Mouse (Mus musculus): Measurements from ENCODE around the gene Ergic1. TPM values are rescaled to one million over a fixed set of nuclear protein-coding genes. Genes with fewer than 3 reads are reported as not detected.

Ergic1 gene
- polyA plus RNA-seq, 1 experiment, result 37.2 TPM

DNA sequence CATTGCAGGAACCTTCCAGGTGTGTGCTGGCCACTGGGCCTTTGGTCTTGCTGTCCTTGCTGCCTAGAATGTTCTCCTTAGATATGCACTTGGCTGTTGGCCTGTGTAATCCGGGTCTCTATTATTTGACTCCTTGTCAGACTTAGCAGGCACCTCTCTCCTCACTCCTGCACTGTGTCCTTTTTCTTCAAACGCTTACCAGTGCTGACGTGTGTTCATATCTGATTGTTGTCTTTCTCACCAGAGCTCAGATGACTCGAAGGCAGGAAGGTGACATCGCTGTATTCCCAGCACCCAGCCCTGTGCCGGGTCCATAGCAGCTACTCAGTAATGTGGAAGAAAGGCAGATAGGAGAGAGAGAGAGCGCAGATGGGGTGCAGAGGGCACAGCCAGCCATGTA is 33.7 kb downstream of the Ergic1 start:
- peak overlapping the region; percentile 26 for H3K27ac ChIP-seq (ENCODE audit: insufficient read depth, low read depth, low read length)
- H3K4me1 ChIP-seq (ENCODE audit: control insufficient read depth, insufficient read depth, low read length), result peaks cover 37% of the 10 kb centered on the region
- H3K4me3 ChIP-seq (ENCODE audit: insufficient read depth, low read length), result no peak overlapping the region
- TF ChIP-seq CTCF (IDR thresholded peaks at IDR 0.05; ENCODE audit: low read depth, low read length) (no peak), POLR2A (IDR thresholded peaks at IDR 0.05; ENCODE audit: borderline replicate concordance, low read depth, low read length) (no peak)

- TF ChIP-seq POLR2A (IDR thresholded peaks at IDR 0.05; ENCODE audit: borderline replicate concordance, low read depth, low read length) (no peak), CTCF (IDR thresholded peaks at IDR 0.05; ENCODE audit: low read depth, low read length) (no peak)
- H3K27ac ChIP-seq (ENCODE audit: insufficient read depth, low read depth, low read length), result peak overlapping the region; percentile 26
- no peak overlapping the region for H3K4me3 ChIP-seq (ENCODE audit: insufficient read depth, low read length)
- H3K4me1 ChIP-seq (ENCODE audit: control insufficient read depth, insufficient read depth, low read length), result peaks cover 42% of the 10 kb centered on the region
Observed at GRCm38 (mm10) chr17:26595448-26596167, 34.3 kb downstream of the Ergic1 start.

DNA sequence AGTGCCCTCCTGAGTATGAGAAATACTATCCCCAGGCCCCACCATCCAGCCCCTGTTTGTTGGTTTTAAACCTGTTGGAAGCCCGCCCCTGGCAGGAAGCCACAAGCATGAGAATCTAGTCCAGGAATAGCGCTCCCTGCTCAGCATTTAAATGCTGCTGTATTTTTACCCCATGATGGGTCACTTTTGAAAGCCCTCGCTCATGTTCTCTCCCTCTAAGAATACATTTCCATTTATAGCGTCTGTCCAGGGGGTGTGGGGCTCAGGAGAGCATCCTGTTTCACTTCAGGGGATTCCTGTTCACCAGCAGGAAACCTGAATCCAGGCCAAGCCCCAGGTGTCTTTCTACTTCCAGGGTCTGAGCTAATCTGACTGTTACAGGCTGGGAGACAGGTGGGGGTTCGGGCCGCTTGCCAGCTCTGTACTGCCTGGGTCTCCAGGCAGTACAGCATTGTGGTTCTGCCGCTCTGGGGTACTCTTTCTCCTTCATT is 34.9 kb downstream of the Ergic1 start:
- H3K4me1 ChIP-seq (ENCODE audit: control insufficient read depth, insufficient read depth, low read length), result peaks cover 48% of the 10 kb centered on the region
- H3K4me3 ChIP-seq (ENCODE audit: insufficient read depth, low read length), result no peak overlapping the region
- no peak overlapping the region for H3K27ac ChIP-seq (ENCODE audit: insufficient read depth, low read depth, low read length)
- TF ChIP-seq POLR2A (IDR thresholded peaks at IDR 0.05; ENCODE audit: borderline replicate concordance, low read depth, low read length) (no peak), CTCF (IDR thresholded peaks at IDR 0.05; ENCODE audit: low read depth, low read length) (no peak)

GRCm38 (mm10) chr17:26596856-26597481 is 35.7 kb downstream of the Ergic1 start:
- Histone ChIP-seq H3K4me3 (ENCODE audit: insufficient read depth, low read length) (no peak overlapping the region), H3K27ac (ENCODE audit: insufficient read depth, low read depth, low read length) (no peak overlapping the region), H3K4me1 (ENCODE audit: control insufficient read depth, insufficient read depth, low read length) (peaks cover 52% of the 10 kb centered on the region)
- TF ChIP-seq CTCF (IDR thresholded peaks at IDR 0.05; ENCODE audit: low read depth, low read length), result no peak
- TF ChIP-seq POLR2A (IDR thresholded peaks at IDR 0.05; ENCODE audit: borderline replicate concordance, low read depth, low read length), result no peak

DNA sequence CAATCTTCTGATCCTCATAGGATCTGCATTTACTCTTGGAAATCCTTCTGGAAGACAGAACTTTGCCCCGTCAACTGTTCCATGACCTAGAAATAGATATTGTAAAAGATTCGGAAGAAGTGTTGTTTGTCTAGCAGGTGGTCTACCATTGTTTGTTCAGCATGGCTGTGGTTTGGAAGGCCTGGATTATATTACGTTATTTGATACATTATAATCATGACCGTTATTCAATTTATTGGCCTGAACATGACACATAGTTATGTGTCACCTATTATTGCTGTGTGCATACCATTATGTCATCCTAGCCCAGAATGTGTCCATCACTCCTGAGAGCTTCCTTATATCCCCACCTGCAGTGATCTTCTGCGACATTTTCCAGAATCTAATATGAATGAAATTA is 37.6 kb downstream of the Ergic1 start:
- TF ChIP-seq POLR2A (IDR thresholded peaks at IDR 0.05; ENCODE audit: borderline replicate concordance, low read depth, low read length), result no peak
- no peak for TF ChIP-seq CTCF (IDR thresholded peaks at IDR 0.05; ENCODE audit: low read depth, low read length)
- Histone ChIP-seq H3K4me1 (ENCODE audit: control insufficient read depth, insufficient read depth, low read length) (peaks cover 58% of the 10 kb centered on the region), H3K4me3 (ENCODE audit: insufficient read depth, low read length) (no peak overlapping the region), H3K27ac (ENCODE audit: insufficient read depth, low read depth, low read length) (no peak overlapping the region)

GRCm38 (mm10) chr17:26600913-26601447 is 39.7 kb downstream of the Ergic1 start:
- H3K4me1 ChIP-seq (ENCODE audit: control insufficient read depth, insufficient read depth, low read length), result peaks cover 63% of the 10 kb centered on the region
- H3K27ac ChIP-seq (ENCODE audit: insufficient read depth, low read depth, low read length), result no peak overlapping the region
- no peak overlapping the region for H3K4me3 ChIP-seq (ENCODE audit: insufficient read depth, low read length)
- TF ChIP-seq POLR2A (IDR thresholded peaks at IDR 0.05; ENCODE audit: borderline replicate concordance, low read depth, low read length), result no peak

GRCm38 (mm10) chr17:26601514-26601913 is 40.2 kb downstream of the Ergic1 start:
- H3K27ac ChIP-seq (ENCODE audit: insufficient read depth, low read depth, low read length), result no peak overlapping the region
- no peak overlapping the region for H3K4me3 ChIP-seq (ENCODE audit: insufficient read depth, low read length)
- TF ChIP-seq POLR2A (IDR thresholded peaks at IDR 0.05; ENCODE audit: borderline replicate concordance, low read depth, low read length), result no peak
- TF ChIP-seq CTCF (IDR thresholded peaks at IDR 0.05; ENCODE audit: low read depth, low read length), result no peak
- H3K4me1 ChIP-seq (ENCODE audit: control insufficient read depth, insufficient read depth, low read length), result peaks cover 62% of the 10 kb centered on the region

- H3K27ac ChIP-seq (ENCODE audit: insufficient read depth, low read depth, low read length), result no peak overlapping the region
- no peak for TF ChIP-seq POLR2A (IDR thresholded peaks at IDR 0.05; ENCODE audit: borderline replicate concordance, low read depth, low read length)
- TF ChIP-seq CTCF (IDR thresholded peaks at IDR 0.05; ENCODE audit: low read depth, low read length), result no peak
- peaks cover 62% of the 10 kb centered on the region for H3K4me1 ChIP-seq (ENCODE audit: control insufficient read depth, insufficient read depth, low read length)
- H3K4me3 ChIP-seq (ENCODE audit: insufficient read depth, low read length), result no peak overlapping the region
Observed at GRCm38 (mm10) chr17:26601926-26602325, 40.6 kb downstream of the Ergic1 start.

DNA sequence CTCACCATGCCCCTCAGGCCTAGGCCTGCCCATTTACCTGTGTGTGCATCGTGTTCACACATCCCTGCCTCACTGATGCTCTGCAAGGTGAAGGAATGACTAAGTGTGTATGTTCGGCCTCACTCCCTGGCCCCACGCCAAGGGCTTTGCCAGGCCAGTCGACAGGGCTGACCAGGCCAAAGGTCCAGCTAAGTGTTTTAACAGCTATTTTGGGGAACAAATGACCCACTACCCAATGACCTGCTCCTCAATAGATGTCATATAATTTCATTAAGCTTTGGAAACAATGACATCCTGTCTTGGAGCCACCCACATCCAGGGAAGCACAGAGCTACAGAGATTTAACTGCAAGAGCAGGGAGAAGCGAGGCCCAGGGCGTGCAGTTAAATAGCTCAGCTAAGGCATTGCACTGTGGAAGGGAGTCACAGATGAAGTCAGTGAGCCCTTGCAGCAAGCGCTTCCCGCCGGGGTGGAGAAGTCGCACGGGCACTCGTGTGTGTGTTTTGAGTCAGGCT is 41.1 kb downstream of the Ergic1 start:
- no peak for TF ChIP-seq CTCF (IDR thresholded peaks at IDR 0.05; ENCODE audit: low read depth, low read length)
- no peak for TF ChIP-seq POLR2A (IDR thresholded peaks at IDR 0.05; ENCODE audit: borderline replicate concordance, low read depth, low read length)
- no peak overlapping the region for H3K4me3 ChIP-seq (ENCODE audit: insufficient read depth, low read length)
- no peak overlapping the region for H3K27ac ChIP-seq (ENCODE audit: insufficient read depth, low read depth, low read length)
- H3K4me1 ChIP-seq (ENCODE audit: control insufficient read depth, insufficient read depth, low read length), result peaks cover 61% of the 10 kb centered on the region

DNA sequence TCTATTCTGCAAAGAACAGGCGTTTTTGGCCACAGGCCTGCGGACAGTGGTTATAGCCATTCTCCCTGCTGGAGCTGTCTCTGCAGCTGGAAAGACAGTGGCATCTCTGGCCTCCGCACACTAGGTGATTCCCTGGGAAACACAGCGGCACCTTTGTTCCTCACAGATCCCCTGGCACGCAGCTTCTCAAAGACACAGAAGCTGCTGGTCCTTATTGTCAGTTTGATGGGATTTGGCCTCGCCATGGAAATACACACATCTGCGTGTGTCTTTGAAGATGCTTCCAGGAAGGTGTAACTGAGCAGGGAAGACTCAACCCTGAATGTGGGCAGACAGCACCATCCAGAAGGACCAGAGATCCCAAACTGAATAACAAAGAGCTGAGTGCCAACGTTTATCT is 42.0 kb downstream of the Ergic1 start:
- no peak for TF ChIP-seq POLR2A (IDR thresholded peaks at IDR 0.05; ENCODE audit: borderline replicate concordance, low read depth, low read length)
- TF ChIP-seq CTCF (IDR thresholded peaks at IDR 0.05; ENCODE audit: low read depth, low read length), result no peak
- Histone ChIP-seq H3K27ac (ENCODE audit: insufficient read depth, low read depth, low read length) (no peak overlapping the region), H3K4me1 (ENCODE audit: control insufficient read depth, insufficient read depth, low read length) (peaks cover 69% of the 10 kb centered on the region), H3K4me3 (ENCODE audit: insufficient read depth, low read length) (no peak overlapping the region)
